Mouse (Mus musculus): ENCODE data around the gene Fam214b. TPM values are rescaled to one million over a fixed set of nuclear protein-coding genes. Genes with fewer than 3 reads are reported as not detected.

Gene Fam214b
- 21.7 to 35.2 TPM (median 25.9 TPM) in 4 replicates for total RNA-seq (2023)

DNA sequence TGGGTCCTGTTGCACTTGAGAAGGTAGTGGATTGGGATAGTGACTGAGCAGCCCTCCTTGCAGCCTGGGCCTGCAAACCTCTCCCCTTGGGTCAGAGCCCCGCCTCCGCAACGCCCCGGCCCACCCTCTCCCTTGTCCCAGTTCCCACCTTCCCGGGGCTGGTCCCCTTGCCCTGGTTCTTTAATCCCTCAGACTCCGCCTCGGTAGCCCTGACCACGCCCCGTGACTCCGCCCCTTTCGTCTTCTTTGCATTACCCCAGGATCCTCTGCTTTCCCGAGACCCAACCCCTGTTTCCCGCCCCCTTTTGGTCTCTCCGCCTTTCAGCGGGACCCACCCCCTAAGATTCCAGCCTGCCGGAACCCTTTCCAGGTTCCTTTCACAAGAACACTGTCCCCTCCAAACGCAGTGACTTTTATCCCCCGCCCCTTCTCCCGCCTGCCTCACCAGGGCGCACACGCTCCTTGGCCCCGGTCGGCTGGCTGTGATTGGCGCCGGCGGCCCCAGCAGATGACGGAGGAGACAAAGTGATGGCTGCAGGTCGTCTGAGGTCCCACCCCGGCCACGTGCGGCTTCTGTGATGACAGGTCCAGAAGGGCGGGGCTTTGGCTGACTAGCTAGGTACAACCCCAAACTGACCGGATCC, at the start of gene Fam214b:
TSS of gene Fam214b (minus strand) at position 562 of the 644 bp plus-strand sequence.

DNA sequence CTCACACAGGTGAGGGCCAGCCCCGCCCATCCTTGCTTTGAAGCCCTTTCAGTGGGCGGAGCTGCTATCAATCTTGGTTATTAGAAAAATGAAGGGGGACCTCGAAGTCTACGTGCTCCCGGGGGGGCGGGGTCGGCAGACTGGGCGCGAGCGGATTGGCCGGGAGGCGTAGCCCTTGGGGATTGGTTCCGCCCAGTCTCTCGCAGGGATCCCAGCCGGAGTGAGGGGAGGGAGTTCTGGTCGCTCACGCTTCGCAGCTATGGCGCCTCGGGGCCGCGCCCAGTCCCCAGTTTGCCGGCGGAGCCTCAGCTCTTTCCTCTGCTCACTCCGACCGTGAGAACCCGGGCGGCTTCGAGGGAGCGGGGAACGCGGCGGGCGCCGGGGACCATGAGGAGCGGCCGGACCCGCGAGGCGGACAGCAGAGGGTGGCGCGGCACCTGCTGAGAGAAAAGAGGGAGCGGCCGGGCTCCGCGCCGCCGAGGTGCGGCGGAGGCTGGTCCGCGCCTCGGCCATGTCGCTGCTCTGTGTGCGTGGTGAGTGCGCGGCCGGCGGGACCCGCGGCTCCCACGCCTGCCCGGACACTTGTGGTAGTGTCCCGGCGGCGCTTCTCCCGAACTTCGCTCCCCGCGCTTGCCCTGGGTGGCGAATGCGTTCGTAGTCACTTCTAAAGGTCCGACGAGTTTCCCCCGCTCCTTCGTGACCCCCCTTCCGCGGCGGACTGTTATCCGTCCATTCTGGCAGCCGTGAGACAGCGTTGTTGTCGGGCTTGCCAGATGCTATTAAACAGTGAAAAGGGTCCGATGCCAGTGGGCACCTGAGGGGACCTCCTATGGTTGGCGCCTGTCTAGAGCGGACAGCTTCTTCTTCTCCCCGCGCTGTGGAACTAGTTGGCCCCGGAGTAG, 13.0 kb upstream of the Fam214b start, which contains the start of gene Unc13b:
TSS of gene Unc13b (plus strand) at position 201 of the 902 bp plus-strand sequence.

DNA sequence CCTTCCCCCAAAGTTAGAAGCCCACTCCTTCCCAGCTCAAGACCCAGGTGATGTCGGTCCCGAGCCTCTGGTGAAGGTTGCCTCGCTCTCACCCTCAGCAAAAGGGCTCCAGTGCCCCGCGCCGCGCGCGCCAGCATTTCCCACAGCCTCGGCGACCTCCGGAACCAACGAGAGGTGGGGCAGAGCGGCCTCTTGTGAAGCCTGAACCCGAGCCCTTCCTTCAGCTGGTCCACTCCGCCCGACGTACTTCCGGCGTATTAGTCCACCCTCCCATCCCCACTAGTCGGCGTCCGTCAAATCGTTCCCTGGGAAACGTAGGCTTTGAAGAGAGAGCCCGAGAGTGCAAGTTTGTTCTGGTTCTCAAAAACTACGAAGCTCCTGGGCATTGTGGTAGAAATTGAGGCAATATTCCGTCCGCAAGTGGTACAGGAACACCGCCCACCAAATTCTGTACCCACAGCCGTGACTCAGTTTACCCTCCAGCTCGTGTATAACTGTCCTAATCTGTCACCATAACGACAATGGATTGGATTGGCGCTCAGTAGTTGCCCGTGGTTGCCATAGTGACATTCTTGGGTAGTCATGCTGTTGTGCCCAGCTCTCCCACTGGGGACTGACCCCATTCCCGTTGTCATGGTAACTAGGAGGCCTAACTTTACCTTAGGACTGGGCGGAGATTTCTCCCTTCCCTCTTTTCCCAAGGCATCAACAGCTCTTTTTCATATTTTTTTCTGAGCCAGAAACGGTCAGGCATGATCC, 14.6 kb downstream of the Fam214b start, which contains the start of gene Stoml2:
TSS of gene Stoml2 (minus strand) at position 474 of the 759 bp plus-strand sequence.

DNA sequence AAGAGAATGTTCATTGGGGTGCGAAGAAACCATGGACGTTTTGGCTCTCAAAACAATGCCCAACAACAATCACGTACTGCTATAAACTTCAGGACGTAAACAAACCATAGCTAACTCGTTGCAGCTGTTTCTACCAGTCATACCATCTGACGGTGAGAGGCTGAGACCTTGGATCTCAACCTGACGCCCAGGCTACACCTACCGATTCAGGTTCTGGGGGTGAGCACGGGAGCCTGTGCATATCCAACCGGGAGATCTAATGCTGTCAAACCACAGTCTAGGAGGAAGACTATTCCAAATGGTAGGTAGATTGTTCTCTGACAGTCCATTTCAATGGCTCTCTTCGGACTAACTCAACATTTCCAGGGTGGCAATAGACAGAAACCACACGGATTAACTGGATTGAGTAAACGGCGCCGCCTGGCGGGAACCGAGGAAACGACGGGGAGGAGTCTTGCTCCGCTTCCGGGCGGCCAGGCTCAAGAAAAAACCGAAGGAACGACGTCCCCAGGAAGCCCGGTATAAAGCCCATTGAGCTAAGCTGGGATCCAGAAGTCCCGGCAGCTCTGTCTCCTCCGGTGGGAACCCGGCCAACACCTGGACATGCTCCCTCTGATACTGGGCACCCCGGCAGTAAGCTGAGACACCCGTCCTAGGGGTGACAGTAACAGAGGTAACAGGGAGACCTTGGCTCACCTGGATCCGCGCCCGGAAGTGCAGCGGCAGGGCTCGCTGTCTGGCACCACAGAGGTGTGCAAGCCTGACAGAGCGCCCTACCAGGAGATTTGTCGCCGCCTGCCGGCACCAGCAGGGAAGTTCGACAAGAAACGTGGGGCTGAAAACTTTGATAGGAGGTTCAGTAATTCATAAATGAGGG, 20.7 kb downstream of the Fam214b start, which contains the start of gene Pigo:
TSS of gene Pigo (minus strand) at position 736 of the 877 bp plus-strand sequence.

DNA sequence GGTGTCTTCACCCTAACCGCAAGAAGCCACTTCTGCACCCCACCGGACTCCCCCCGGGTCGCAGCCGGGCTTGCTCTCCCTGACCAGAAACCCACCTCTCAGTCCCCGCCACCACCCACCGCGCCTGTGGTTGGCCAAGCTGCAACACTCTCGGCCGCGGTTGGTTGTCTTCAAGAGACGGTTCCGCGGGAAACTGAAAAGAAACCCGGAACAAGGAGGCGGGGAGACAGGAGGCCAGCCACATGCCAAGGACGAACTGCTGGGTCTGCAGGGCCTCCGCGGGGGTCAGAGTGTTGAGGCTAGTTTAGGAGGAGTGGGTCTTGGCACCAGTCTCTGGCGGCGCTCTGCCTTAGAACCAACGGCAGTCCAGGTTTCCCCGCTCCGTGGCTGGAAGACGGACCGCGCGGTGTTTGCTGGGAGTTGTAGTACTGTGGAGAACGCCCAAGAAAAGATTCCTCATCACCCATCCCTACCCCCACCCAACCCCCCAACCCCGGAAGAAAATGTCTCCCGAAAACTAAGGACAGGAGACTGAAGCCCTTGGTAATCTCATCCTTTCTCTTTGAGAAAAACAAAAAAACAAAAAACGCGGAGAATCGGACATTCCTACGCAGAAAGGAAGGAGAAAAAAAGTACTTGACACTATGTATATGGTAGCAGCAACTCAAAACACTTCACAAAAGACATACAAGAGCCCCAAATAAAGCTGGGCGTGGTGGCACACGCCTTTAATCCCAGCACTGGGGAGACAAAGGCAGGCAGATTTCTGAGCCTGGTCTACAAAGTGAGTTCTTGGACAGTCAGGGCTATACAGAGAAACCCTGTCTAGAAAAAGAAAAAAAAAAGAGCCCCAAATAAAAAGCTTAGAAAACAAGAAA, 35.6 kb downstream of the Fam214b start, which contains the start of gene Fancg:
TSS of gene Fancg (minus strand) at position 346 of the 878 bp plus-strand sequence.

DNA sequence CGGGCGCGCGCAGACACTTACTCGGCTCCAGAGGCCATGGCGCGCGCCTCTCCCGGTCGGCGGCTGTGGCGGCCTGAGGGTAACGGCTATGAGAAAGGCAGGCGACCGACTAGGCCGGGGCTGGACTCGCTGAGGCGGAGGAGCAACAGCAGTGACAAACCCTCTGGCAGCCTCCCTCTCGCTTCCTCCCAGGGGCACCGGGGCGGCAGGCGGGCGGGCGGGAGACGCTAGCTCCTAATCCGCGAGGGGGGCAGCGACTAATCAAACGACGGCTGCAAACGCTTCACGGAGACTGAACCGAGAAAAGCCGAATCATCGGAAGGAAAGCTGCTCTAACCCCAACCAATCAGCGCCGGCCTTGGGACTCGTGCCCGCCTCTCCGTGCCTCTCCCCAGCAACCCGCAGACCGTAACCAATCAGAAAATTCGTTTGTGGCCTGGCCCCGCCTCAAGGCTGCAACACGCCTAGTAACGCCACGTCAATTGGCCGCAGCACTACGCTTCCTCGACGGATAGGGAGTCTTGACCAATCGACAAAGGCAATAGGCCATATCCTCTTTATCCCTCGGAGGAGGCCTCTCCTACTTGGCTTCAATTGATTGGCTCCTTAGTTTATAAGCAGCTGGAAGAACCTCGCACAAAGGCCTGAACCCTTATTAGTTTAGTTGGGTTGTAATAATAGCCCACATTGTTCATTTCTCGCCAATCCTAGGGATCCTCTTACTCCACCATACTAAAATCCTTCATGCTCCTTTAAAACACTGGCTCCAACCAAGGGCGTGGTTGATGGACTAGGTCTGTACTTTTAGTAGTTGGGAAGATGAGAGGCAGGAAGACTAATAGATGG, 45.7 kb downstream of the Fam214b start, which contains the start of gene Vcp:
TSS of gene Vcp (minus strand) at position 367 of the 846 bp plus-strand sequence.

Other genes with a start within 250 kb of the Fam214b start
- not detected in 4 replicates for gene Fam205a1, start 192.3 kb downstream of the Fam214b start, total RNA-seq (2023)
- gene Gm12394, start 189.4 kb downstream of the Fam214b start, total RNA-seq (2023): not detected in 4 replicates
- gene Fam205c, start 172.0 kb downstream of the Fam214b start, total RNA-seq (2023): not detected in 4 replicates
- gene Phf24, start 129.6 kb downstream of the Fam214b start, total RNA-seq (2023): not detected in 4 replicates
- gene Dnajb5, start 96.4 kb downstream of the Fam214b start, total RNA-seq (2023): 33.1 to 42.0 TPM (median 37.5 TPM) in 4 replicates
- gene 1700022I11Rik, start 76.6 kb downstream of the Fam214b start, total RNA-seq (2023): not detected in 4 replicates
- gene Vcp, start 45.7 kb downstream of the Fam214b start, total RNA-seq (2023): 98.6 to 113 TPM (median 106 TPM) in 4 replicates
- 27.6 to 34.9 TPM (median 32.9 TPM) in 4 replicates for gene Fancg, start 35.7 kb downstream of the Fam214b start, total RNA-seq (2023)
- gene Pigo, start 20.4 kb downstream of the Fam214b start, total RNA-seq (2023): 33.1 to 43.8 TPM (median 42.4 TPM) in 4 replicates
- gene Stoml2, start 14.5 kb downstream of the Fam214b start, total RNA-seq (2023): 59.6 to 79.8 TPM (median 72.1 TPM) in 4 replicates
- gene Unc13b, start 12.7 kb upstream of the Fam214b start, total RNA-seq (2023): 0.26 to 1.8 TPM (median 1.1 TPM) in 4 replicates
- gene Atp8b5, start 220.9 kb upstream of the Fam214b start, total RNA-seq (2023): not detected in 4 replicates